In genomic region chr15:13173840-13174617, GRCm38 (mm10) we compare ENCODE assay signal across 8 mouse cellular contexts. TPM values are rescaled to one million over a fixed set of nuclear protein-coding genes. Genes with fewer than 3 reads are reported as not detected.
DNase-seq lines count a peak whose midpoint lies in the region; ATAC-seq and TF ChIP-seq lines count a peak whose summit lies in the region.

No protein-coding gene starts in this region.

- no peak for TF ChIP-seq CTCF in midbrain, postnatal 0 days (IDR thresholded peaks at IDR 0.05)
- no peak for TF ChIP-seq CTCF in lung, adult 2 months (IDR thresholded peaks at IDR 0.05; ENCODE audit: insufficient read depth, low read length)

- no peak for TF ChIP-seq POLR2A in lung, adult 2 months (IDR thresholded peaks at IDR 0.05; ENCODE audit: borderline replicate concordance, extremely low read depth, low read depth, low read length)

- no peak overlapping the region for H3K27ac ChIP-seq in kidney, embryonic 14.5 days (ENCODE audit: low read depth, low read length)
- H3K27ac ChIP-seq in hindbrain, embryonic 16.5 days (ENCODE audit: low read depth, low read length), result peak overlapping the region; percentile 92
- H3K27ac ChIP-seq in midbrain, postnatal 0 days (ENCODE audit: low read depth, low read length), result peak overlapping the region; percentile 77

- DNase-seq in kidney, postnatal 14 days, result no peak
- peak; percentile 58 for DNase-seq in embryo, embryonic 9.5 days (ENCODE audit: extremely low spot score)
- peak; percentile 36 for DNase-seq in midbrain, postnatal 0 days (ENCODE audit: low spot score)
- DNase-seq in layer of hippocampus, adult 9-11 months, result no peak
- DNase-seq in lung, adult 2 months, result no peak
- DNase-seq in urinary bladder, adult 2 months (ENCODE audit: low spot score), result no peak

- H3K27me3 ChIP-seq in kidney, embryonic 14.5 days (ENCODE audit: control insufficient read depth, insufficient read depth, low read length), result peaks cover 4% of the 10 kb centered on the region; the same call in 1 of the 2 replicates
- H3K27me3 ChIP-seq in hindbrain, embryonic 16.5 days (replicated peaks; ENCODE audit: control insufficient read depth, insufficient read depth, low read length), result no peaks in the 10 kb centered on the region
- no peaks in the 10 kb centered on the region for H3K27me3 ChIP-seq in midbrain, postnatal 0 days (ENCODE audit: insufficient read depth, low read length)

- no peaks in the 10 kb centered on the region for H3K9me3 ChIP-seq in kidney, embryonic 14.5 days (ENCODE audit: control insufficient read depth, low read length)
- no peaks in the 10 kb centered on the region for H3K9me3 ChIP-seq in hindbrain, embryonic 16.5 days (ENCODE audit: control insufficient read depth, low read length)
- H3K9me3 ChIP-seq in midbrain, postnatal 0 days (ENCODE audit: low read length), result no peaks in the 10 kb centered on the region

- peak; percentile 8; the same call in 1 of the 2 replicates for ATAC-seq in kidney, embryonic 14.5 days (ENCODE audit: low FRiP score, low TSS enrichment)
- ATAC-seq in hindbrain, embryonic 16.5 days, result peak; percentile 50
- ATAC-seq in midbrain, postnatal 0 days (ENCODE audit: low FRiP score), result 0 out of 2 replicates have a peak, but pooled peaks have one; percentile 8

- peak overlapping the region; percentile 67 for H3K4me3 ChIP-seq in kidney, embryonic 14.5 days (ENCODE audit: low read length)
- H3K4me3 ChIP-seq in hindbrain, embryonic 16.5 days (ENCODE audit: low read length), result peak overlapping the region; percentile 78
- H3K4me3 ChIP-seq in midbrain, postnatal 0 days (ENCODE audit: low read depth, low read length), result peak overlapping the region; percentile 54
- H3K4me3 ChIP-seq in lung, adult 2 months (replicated peaks; ENCODE audit: extremely low read depth, low read depth, low read length), result no peak overlapping the region

- no peaks in the 10 kb centered on the region for H3K4me1 ChIP-seq in kidney, embryonic 14.5 days (ENCODE audit: control insufficient read depth, insufficient read depth, low read length)
- H3K4me1 ChIP-seq in hindbrain, embryonic 16.5 days (ENCODE audit: control insufficient read depth, insufficient read depth, low read depth, low read length), result peaks cover 6% of the 10 kb centered on the region; the same call in 1 of the 2 replicates
- no peaks in the 10 kb centered on the region; the same call in 1 of the 2 replicates for H3K4me1 ChIP-seq in midbrain, postnatal 0 days (ENCODE audit: insufficient read depth, low read length)
- peaks cover 7% of the 10 kb centered on the region; the same call in 1 of the 2 replicates for H3K4me1 ChIP-seq in lung, adult 2 months (ENCODE audit: control insufficient read depth, insufficient read depth, low read length)

- WGBS in kidney, embryonic 14.5 days, result 1% methylated on average over 27 of the region's 27 CpGs
- 1% methylated on average over 27 of the region's 27 CpGs for WGBS in hindbrain, embryonic 16.5 days
- 1% methylated on average over 27 of the region's 27 CpGs for WGBS in midbrain, postnatal 0 days
- WGBS in lung, adult 2 months, result 2% methylated on average over 27 of the region's 27 CpGs

- H3K4me2 ChIP-seq in kidney, embryonic 14.5 days (replicated peaks; ENCODE audit: low read depth, low read length), result peak overlapping the region; percentile 81
- peak overlapping the region; percentile 92 for H3K4me2 ChIP-seq in hindbrain, embryonic 16.5 days (ENCODE audit: low read length)
- H3K4me2 ChIP-seq in midbrain, postnatal 0 days (ENCODE audit: low read depth, low read length, poor library complexity, severe bottlenecking), result peak overlapping the region; percentile 75

- no peaks in the 10 kb centered on the region for H3K36me3 ChIP-seq in kidney, embryonic 14.5 days (ENCODE audit: control insufficient read depth, insufficient read depth, low read length)
- H3K36me3 ChIP-seq in hindbrain, embryonic 16.5 days (ENCODE audit: control insufficient read depth, insufficient read depth, low read length), result no peaks in the 10 kb centered on the region
- H3K36me3 ChIP-seq in midbrain, postnatal 0 days (ENCODE audit: insufficient read depth, low read length), result no peaks in the 10 kb centered on the region

- H3K9ac ChIP-seq in kidney, embryonic 14.5 days (ENCODE audit: low read depth, low read length), result peak overlapping the region; percentile 66; the same call in 1 of the 2 replicates
- peak overlapping the region; percentile 77 for H3K9ac ChIP-seq in hindbrain, embryonic 16.5 days (ENCODE audit: low read depth, low read length)
- H3K9ac ChIP-seq in midbrain, postnatal 0 days (replicated peaks; ENCODE audit: low read length, poor library complexity, severe bottlenecking), result peak overlapping the region; percentile 74

RNA-seq across cellular contexts. Expression of gene Cdh6, which starts 0.6 kb away (rescaled TPM):
- 18.6 and 26.6 TPM in 2 replicates for polyA plus RNA-seq in kidney, embryonic 14.5 days (2014; fragmentation: Nextera tagmentation; extraction: Ambion mirVana)
- 18.5 and 19.0 TPM in 2 replicates for polyA plus RNA-seq in hindbrain, embryonic 16.5 days (2015; fragmentation: Nextera tagmentation; extraction: Ambion mirVana)
- total RNA-seq in midbrain, postnatal 0 days (2014; rRNA removed), result 20.1 and 23.2 TPM in 2 replicates
- polyA plus RNA-seq in midbrain, postnatal 0 days (2015; fragmentation: Nextera tagmentation; extraction: Ambion mirVana), result 18.0 and 18.1 TPM in 2 replicates
- 0.22 and 0.41 TPM in 2 replicates for polyA plus RNA-seq in lung, adult 2 months (2012; rRNA removed)
- polyA plus RNA-seq in urinary bladder, adult 2 months (2012; rRNA removed), result 0.73 and 1.5 TPM in 2 replicates

Comparison
In these comparisons a context has a peak if more than half of its experiments do, and no peak if none do; other contexts are left out.
1. DNase-seq: peak in embryo, embryonic 9.5 days (single experiment) and midbrain, postnatal 0 days (single experiment); none in kidney, postnatal 14 days (single experiment), layer of hippocampus, adult 9-11 months (single experiment), lung, adult 2 months (single experiment) and urinary bladder, adult 2 months (single experiment).
2. Peak in every context shown above with its lines, with median percentiles within 50 percentile points of each other: ATAC-seq, H3K4me2 ChIP-seq and H3K9ac ChIP-seq.